Mouse (Mus musculus): ENCODE results near the gene Gm49336.

The Gm49336 gene

DNA sequence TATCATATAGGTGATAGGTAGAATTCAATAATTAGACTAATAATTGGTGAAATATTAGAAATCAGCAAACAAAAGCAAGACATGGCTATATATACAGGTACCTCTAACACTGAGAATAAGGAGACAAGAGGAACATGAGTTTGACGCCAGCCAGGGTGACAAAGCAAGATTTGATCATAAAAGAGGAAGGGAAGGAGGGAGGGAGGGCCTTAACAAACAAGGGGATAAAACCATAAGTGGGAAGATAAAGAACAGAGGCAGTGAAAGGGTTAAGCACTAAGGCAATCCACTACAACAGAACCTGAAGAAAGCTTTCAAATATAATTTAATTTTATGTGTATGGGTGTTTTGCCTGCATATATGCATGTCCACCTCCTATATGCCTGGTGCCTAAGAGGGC, 56.7 kb downstream of the Gm49336 start:
- TF ChIP-seq GATA4 (IDR thresholded peaks at IDR 0.05; ENCODE audit: insufficient replicate concordance, low read length): no peak

DNA sequence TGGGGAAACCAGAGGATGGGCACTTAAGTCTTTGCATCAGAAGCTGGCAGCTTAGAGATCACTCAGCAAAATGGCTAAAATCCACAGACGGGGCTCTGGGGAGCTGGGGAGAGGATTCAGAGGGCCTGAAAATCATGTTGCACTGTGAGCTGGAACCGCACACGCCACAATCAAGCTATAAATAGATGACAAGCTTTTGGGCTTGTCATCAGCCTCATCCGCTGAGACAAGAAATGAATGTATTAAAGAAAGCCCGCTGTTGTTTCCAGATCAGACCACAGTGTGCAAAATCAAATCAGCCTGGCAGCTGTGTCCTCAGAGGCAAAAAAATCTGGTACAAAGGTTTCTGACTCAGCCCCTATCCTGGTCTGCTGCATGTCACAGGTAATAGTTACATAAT, 61.5 kb downstream of the Gm49336 start:
- no peak for TF ChIP-seq GATA4 (IDR thresholded peaks at IDR 0.05; ENCODE audit: insufficient replicate concordance, low read length)

DNA sequence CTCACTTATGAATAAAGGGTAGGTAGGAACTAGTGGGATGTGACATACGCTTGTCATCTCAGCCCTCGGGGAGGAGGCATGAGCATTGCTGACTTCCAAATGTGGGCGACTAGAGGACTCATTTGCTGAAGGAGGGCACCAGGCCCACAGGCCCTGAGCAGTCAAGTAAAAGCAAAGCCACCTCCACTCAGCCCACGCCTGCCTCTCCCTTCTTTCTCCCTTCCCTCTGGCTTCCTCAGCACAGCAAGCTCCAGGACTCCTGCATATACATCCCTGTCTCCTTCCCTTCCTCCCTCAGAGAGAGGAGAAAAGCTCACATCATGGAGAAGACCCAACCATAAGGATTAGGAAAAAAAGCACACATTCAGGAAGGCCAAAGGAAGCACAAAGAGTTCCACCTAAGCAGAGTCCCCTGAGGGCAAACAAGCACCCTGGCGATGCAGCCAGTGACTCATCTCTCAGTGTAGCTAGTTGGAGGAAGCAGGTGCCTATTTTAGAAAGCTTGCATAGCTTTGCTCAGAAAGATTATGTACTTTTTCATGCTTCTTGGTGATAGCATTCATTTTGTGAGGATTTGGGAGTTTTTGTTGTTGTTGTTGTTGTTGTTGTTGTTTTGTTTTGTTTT, 63.0 kb downstream of the Gm49336 start:
- no peak for TF ChIP-seq GATA4 (IDR thresholded peaks at IDR 0.05; ENCODE audit: insufficient replicate concordance, low read length)

DNA sequence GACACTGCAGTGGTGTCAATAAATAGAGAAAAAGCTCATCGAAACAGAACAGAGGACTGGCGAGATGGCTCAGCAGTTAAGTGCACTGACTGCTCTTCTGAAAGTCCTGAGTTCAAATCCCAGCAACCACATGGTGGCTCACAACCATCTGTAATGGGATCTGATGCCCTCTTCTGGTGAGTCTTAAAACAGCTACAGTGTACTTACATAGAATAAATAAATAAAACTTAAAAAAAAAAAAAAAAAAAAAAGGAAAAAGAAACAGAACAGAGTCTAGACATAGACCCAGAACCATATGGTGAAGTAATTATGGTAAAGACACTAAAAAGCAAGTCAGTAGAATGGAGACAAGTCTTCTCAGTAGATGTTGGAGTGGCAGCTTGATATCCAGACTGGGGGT, 70.0 kb downstream of the Gm49336 start:
- TF ChIP-seq GATA4 (IDR thresholded peaks at IDR 0.05; ENCODE audit: insufficient replicate concordance, low read length): no peak

DNA sequence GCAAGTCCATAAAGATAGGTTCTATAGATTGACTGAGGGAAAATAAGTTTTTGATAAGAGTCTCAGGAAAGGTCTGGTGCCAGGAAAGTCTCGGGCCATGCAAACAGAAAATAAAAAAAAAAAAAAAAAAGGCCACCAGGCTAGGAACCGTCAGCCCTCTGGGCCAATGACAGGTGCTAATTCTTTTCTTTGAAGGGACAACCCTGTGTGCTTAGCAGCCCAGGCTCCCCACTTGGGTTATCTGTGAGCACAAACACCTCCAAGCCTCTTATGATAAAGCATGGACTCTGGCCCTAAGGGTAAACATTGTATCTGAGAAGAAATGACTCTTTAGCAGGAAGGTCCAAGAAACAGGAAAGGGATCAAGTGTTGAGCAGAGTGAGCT, 72.7 kb downstream of the Gm49336 start:
- TF ChIP-seq GATA4 (IDR thresholded peaks at IDR 0.05; ENCODE audit: insufficient replicate concordance, low read length): no peak

DNA sequence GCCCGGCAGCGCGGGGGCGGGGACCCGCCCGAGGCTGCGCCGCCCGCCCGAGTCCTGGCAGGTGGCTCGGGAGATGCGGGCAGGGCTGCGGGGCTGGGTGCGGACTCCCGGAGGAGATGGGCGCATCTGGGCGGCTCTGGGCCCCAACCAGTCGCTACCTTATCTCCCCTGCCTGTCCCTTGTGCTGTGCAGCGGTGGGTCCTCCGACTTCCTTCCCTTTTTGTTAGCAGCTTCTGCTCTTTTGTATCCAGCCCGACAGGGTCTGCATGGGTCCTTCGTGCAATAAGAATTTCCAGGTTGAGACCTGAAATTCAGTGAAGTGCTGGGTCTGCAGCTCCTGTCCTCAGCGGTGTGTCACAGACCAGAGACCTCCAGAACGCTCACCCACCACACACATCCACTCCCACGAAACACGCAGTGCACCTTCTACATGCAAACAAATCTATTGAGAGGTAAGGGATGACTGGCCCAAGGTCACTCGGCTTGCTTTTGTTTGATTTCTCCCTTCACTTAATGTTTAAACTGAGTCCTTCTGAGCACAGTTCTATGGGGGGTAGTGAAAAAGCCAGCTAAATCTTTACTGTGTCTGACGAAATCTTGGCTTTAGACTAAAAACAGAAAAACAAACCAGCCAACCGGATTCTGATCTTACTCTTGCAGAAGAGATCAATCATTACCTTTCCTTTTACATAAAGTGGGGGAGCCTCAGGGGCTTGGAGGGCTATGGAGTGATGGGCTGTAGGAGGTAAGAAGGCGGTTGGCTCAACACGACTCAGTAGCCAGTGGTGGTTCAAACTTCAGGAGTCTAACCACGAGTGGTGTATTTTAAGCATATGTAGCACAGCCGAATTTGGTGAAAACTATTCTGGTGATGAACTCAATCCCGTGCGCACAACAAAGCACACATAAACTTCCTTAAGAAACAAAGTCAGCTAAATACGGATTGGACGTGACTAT, 73.4 kb downstream of the Gm49336 start:
- TF ChIP-seq GATA4 (IDR thresholded peaks at IDR 0.05; ENCODE audit: insufficient replicate concordance, low read length): no peak

DNA sequence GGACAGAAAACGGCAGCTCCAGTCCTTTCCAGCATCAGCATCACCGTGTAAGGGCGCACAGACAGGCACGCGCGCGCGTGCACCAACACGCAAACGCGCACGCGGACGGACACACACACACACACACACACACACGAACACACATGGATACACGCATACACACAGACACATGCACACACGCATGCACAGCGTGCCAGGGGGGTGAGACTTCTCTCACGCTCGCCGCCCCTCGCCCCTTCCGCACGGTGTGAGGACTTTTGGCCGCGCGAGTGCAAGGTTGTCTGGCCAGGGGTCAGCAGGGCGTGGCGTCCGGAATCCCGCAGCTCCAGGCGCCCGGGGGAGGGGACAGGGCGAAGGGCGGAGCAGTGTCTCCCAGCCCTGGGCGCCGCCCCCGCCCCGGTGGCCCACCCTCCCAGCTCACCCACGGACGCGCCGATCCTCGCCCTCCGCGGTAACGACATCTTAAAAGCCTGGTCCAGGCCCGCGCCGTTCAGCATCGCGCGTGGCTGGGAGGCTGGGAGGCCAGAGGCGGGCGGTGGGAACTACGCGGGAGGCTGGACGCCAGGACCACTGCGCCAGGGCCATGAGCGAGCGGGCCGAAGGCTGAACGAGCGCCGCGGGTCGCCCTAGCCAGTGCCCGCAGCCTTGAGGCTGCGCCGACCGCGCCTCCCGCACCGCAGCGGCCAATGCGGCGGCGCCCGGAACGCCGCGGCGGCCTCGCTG, 74.3 kb downstream of the Gm49336 start:
- TF ChIP-seq GATA4 (IDR thresholded peaks at IDR 0.05; ENCODE audit: insufficient replicate concordance, low read length): no peak

DNA sequence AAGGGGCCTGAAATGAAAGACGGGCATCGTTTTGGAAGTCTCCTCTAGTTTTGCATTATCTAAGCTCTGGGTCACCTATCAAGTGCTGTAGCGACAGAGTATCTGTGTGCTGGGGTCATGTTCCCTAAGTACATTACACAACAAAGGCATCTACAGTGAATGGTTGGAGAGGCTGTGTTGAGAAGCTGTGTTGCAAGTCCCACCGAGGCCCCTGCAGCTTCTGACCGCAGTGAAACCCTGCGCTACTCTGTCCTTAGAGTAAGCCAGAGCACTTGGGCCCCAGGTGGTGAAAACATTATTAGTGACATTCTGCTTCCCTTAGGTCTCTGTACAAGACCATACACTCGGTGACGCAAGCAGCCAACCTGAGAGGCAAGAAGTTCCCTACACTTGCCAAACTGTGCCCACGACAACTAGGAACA, 74.8 kb downstream of the Gm49336 start:
- no peak for TF ChIP-seq GATA4 (IDR thresholded peaks at IDR 0.05; ENCODE audit: insufficient replicate concordance, low read length)

DNA sequence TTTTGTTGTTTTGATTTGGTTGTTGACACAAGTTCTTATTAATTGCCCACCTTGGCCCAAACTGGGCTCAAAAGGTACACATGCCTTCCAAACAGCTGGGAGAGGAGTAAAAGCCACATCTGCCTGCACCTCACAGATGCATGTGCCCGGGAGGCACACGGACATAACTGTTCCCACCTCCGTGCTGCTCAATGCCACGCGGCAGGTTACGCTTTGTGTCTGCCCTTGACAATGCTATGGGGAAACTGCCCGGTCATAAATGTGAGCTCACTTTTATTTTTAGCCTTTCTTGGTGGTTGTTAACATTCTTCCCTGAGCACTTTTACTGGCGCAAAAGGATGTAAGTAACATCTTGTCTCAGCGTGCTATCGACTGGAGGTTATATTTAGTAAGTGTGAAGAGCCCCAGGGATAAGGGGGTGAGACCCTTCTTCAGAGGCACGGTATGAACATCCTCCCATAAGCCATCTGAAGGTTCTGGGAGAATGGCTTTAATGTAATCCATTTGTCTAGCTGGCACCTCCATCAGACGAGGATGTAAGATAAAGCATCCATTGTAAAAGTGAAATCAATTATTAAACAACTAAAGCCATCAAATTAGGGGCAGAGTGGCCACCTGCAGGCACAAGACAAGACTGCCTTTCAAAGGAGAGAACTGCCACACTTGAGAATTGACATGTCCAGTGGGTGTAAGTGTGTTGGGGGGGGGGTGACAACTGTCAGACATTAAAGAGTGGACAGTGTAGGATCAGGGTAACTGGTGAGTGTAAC, 78.8 kb downstream of the Gm49336 start:
- TF ChIP-seq GATA4 (IDR thresholded peaks at IDR 0.05; ENCODE audit: insufficient replicate concordance, low read length): no peak

DNA sequence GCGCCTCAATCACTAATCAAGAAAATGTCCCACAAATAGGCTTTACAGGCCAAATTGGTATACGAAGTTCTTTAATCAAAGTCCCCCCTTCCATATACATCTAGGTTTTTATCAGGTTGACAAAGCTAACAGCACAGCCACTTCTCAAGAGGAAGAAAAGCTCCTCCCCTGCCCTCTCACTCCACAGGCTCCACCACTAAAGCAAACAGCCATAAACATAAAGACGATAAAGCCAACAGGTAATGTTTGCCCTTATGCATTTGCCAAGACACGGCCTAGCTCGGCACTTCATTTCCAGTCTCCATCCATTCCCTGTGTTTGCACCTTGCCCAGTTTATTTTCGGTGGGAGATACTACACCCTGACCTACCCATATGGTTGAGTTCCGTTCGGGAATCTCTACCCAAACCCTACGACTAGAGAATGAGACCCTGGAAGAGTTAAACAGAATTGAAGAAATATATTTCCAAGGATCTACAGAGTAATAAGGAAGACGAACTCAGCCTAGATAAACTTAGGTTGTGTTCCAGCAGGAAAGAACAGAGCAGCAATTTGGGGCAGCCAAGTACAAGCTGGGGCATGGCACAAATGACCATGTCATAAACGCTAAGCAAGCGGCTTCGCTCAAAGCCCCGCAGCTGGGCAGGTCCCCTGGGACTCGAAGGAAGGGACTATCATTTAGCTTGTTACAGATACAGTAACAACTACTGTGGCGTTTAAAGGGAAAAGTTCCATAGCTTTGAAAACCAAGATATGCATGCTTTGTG, 80.3 kb downstream of the Gm49336 start:
- no peak for TF ChIP-seq GATA4 (IDR thresholded peaks at IDR 0.05; ENCODE audit: insufficient replicate concordance, low read length)

DNA sequence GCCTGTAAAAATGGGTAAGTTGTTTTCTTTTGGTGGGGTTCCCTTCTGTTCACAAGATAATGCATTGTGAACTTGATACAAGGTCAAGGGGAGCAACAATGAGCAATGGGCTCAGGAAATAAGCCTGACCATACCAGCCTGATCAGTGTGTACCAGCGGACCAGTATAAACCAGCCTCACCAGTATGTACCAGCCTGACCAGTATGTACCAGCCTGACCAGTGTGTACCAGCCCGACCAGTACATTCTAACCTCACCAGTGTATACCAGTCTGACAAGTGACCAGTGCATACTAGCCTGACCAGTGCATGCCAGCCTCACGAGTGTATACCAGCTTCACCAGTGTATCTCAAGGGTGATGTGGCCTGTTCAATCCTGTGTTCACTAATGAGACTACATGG, 87.9 kb downstream of the Gm49336 start:
- TF ChIP-seq GATA4 (IDR thresholded peaks at IDR 0.05; ENCODE audit: insufficient replicate concordance, low read length): no peak
